Mouse (Mus musculus): ENCODE measurements around the gene Icos.

The Icos gene

GRCm38 (mm10) chr1:60977641-60978040 is at the start of gene Icos:
Gene Icos (plus strand): TSS chr1:60977927.
- DNase-seq (ENCODE audit: low read depth in 2 of 2, low spot score in 2 of 2): peak; percentile 79 to 81

- no peak for DNase-seq (ENCODE audit: low read depth in 2 of 2, low spot score in 2 of 2)
Observed at GRCm38 (mm10) chr1:60929036-60929435, 48.7 kb upstream of the Icos start.

- no peak for DNase-seq (ENCODE audit: low read depth in 2 of 2, low spot score in 2 of 2)
Observed at GRCm38 (mm10) chr1:60930397-60930796, 47.3 kb upstream of the Icos start.

- DNase-seq (ENCODE audit: low read depth in 2 of 2, low spot score in 2 of 2): no peak
Observed at GRCm38 (mm10) chr1:60935968-60936581, 41.7 kb upstream of the Icos start.

GRCm38 (mm10) chr1:60936963-60937711 is 40.6 kb upstream of the Icos start:
- DNase-seq (ENCODE audit: low read depth in 2 of 2, low spot score in 2 of 2): no peak

GRCm38 (mm10) chr1:60938256-60938655 is 39.5 kb upstream of the Icos start:
- DNase-seq (ENCODE audit: low read depth in 2 of 2, low spot score in 2 of 2): no peak

- no peak for DNase-seq (ENCODE audit: low read depth in 2 of 2, low spot score in 2 of 2)
Observed at GRCm38 (mm10) chr1:60938974-60939373, 38.8 kb upstream of the Icos start.

GRCm38 (mm10) chr1:60940023-60940422 is 37.7 kb upstream of the Icos start:
- no peak for DNase-seq (ENCODE audit: low read depth in 2 of 2, low spot score in 2 of 2)

- no peak for DNase-seq (ENCODE audit: low read depth in 2 of 2, low spot score in 2 of 2)
Observed at GRCm38 (mm10) chr1:60940620-60941019, 37.1 kb upstream of the Icos start.

GRCm38 (mm10) chr1:60941056-60942048 is 36.4 kb upstream of the Icos start:
- DNase-seq (ENCODE audit: low read depth in 2 of 2, low spot score in 2 of 2): peak; percentile 9 to 42

- no peak for DNase-seq (ENCODE audit: low read depth in 2 of 2, low spot score in 2 of 2)
Observed at GRCm38 (mm10) chr1:60942921-60943320, 34.8 kb upstream of the Icos start.

GRCm38 (mm10) chr1:60945633-60946401 is 31.9 kb upstream of the Icos start:
- DNase-seq (ENCODE audit: low read depth in 2 of 2, low spot score in 2 of 2): no peak

GRCm38 (mm10) chr1:60948112-60948511 is 29.6 kb upstream of the Icos start:
- no peak for DNase-seq (ENCODE audit: low read depth in 2 of 2, low spot score in 2 of 2)

GRCm38 (mm10) chr1:60952958-60953357 is 24.8 kb upstream of the Icos start:
- no peak for DNase-seq (ENCODE audit: low read depth in 2 of 2, low spot score in 2 of 2)

- no peak for DNase-seq (ENCODE audit: low read depth in 2 of 2, low spot score in 2 of 2)
Observed at GRCm38 (mm10) chr1:60953686-60954085, 24.0 kb upstream of the Icos start.

- DNase-seq (ENCODE audit: low read depth in 2 of 2, low spot score in 2 of 2): peak in 1 of 2 experiments; percentile 50
Observed at GRCm38 (mm10) chr1:60954759-60955158, 23.0 kb upstream of the Icos start.

- no peak for DNase-seq (ENCODE audit: low read depth in 2 of 2, low spot score in 2 of 2)
Observed at GRCm38 (mm10) chr1:60955186-60955585, 22.5 kb upstream of the Icos start.

- DNase-seq (ENCODE audit: low read depth in 2 of 2, low spot score in 2 of 2): no peak
Observed at GRCm38 (mm10) chr1:60956196-60956595, 21.5 kb upstream of the Icos start.

- no peak for DNase-seq (ENCODE audit: low read depth in 2 of 2, low spot score in 2 of 2)
Observed at GRCm38 (mm10) chr1:60958287-60958686, 19.4 kb upstream of the Icos start.

GRCm38 (mm10) chr1:60959246-60959645 is 18.5 kb upstream of the Icos start:
- no peak for DNase-seq (ENCODE audit: low read depth in 2 of 2, low spot score in 2 of 2)

- DNase-seq (ENCODE audit: low read depth in 2 of 2, low spot score in 2 of 2): no peak
Observed at GRCm38 (mm10) chr1:60960451-60960850, 17.3 kb upstream of the Icos start.

All from CD8-positive naive resting alpha-beta T cell, adult 2 months (primary cell).